19 mouse cellular contexts compared by ENCODE assay signal in the genomic region with DNA sequence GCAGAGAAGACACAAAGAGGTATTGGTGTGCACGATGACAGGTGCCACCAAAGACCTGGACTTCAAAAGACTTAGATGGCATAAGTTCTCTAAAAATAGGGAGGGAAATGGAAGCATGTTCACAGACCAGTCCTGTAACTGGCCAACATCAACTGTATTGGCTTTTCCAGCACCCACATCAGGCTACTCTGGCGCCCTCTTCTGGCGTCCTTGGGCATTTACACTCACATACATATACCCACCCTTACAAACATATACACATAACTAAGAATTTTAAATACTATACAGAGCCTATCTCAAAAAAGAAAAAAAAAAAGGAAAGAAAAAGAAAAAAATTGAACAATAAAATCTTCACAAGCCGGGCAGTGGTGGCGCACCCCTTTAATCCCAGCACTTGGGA.
DNase-seq lines count a peak whose midpoint lies in the region; ATAC-seq and TF ChIP-seq lines count a peak whose summit lies in the region.
"Had no signal": no experiment of that assay in that cellular context is flagged by ENCODE, and none has a peak within 500 bp of the region (broad histone marks: within the 10 kb centered on the region; RNA-seq: fewer than 3 reads in every experiment).

No protein-coding gene starts in this region.

- WGBS in hindbrain, postnatal 0 days: 95% methylated on average over 5 of the region's 5 CpGs
- WGBS in hindbrain, embryonic 10.5 days: 91% methylated on average over 5 of the region's 5 CpGs
- 94% methylated on average over 5 of the region's 5 CpGs for WGBS in midbrain, postnatal 0 days
- WGBS in midbrain, embryonic 10.5 days: 91% methylated on average over 5 of the region's 5 CpGs

- in situ Hi-C loops in Patski (cut with MboI; ENCODE audit: low pct_unique_long_range_greater_than_20kb): no loop called here

- peaks cover 7% of the 10 kb centered on the region for H3K4me1 ChIP-seq in hindbrain, postnatal 0 days (ENCODE audit: insufficient read depth, low read length)
- H3K4me1 ChIP-seq in hindbrain, embryonic 10.5 days (replicated peaks): peaks cover 48% of the 10 kb centered on the region
- H3K4me1 ChIP-seq in midbrain, postnatal 0 days (ENCODE audit: insufficient read depth, low read length): peaks cover 6% of the 10 kb centered on the region; the same call in 1 of the 2 replicates
- peaks cover 49% of the 10 kb centered on the region for H3K4me1 ChIP-seq in midbrain, embryonic 10.5 days

- H3K9me3 ChIP-seq in hindbrain, postnatal 0 days (ENCODE audit: low read length): no peaks in the 10 kb centered on the region
- no peaks in the 10 kb centered on the region for H3K9me3 ChIP-seq in hindbrain, embryonic 10.5 days
- no peaks in the 10 kb centered on the region for H3K9me3 ChIP-seq in midbrain, postnatal 0 days (ENCODE audit: low read length)
- no peaks in the 10 kb centered on the region for H3K9me3 ChIP-seq in midbrain, embryonic 10.5 days (replicated peaks)
- H3K9me3 ChIP-seq: forebrain, embryonic 12.5 days; heart, embryonic 15.5 days had no signal

- no peaks in the 10 kb centered on the region for H3K27me3 ChIP-seq in hindbrain, postnatal 0 days (ENCODE audit: insufficient read depth, low read length)
- H3K27me3 ChIP-seq in hindbrain, embryonic 10.5 days (ENCODE audit: insufficient read depth, poor library complexity, severe bottlenecking): peaks cover 58% of the 10 kb centered on the region
- H3K27me3 ChIP-seq in midbrain, postnatal 0 days (ENCODE audit: insufficient read depth, low read length): no peaks in the 10 kb centered on the region
- peaks cover 61% of the 10 kb centered on the region for H3K27me3 ChIP-seq in midbrain, embryonic 10.5 days (ENCODE audit: low read depth, poor library complexity, severe bottlenecking)
- H3K27me3 ChIP-seq in Patski: peaks cover 30% of the 10 kb centered on the region
- H3K27me3 ChIP-seq in splenic B cell, adult 2 months (ENCODE audit: control insufficient read depth, insufficient read depth, low read length, poor library complexity, severe bottlenecking): peaks cover 4% of the 10 kb centered on the region

- no peak overlapping the region for H3K27ac ChIP-seq in hindbrain, postnatal 0 days
- H3K27ac ChIP-seq in hindbrain, embryonic 10.5 days: no peak overlapping the region
- H3K27ac ChIP-seq in midbrain, postnatal 0 days (ENCODE audit: low read depth, low read length): no peak overlapping the region
- no peak overlapping the region for H3K27ac ChIP-seq in midbrain, embryonic 10.5 days (replicated peaks)
- H3K27ac ChIP-seq: forebrain, embryonic 12.5 days; heart, embryonic 15.5 days had no signal

- POLR2A ChIA-PET in Patski (lab: Charles Lee): no interaction called here

- no peak overlapping the region for H3K9ac ChIP-seq in hindbrain, postnatal 0 days (replicated peaks; ENCODE audit: low read length)
- H3K9ac ChIP-seq in midbrain, postnatal 0 days (replicated peaks; ENCODE audit: low read length, poor library complexity, severe bottlenecking): no peak overlapping the region
- H3K9ac ChIP-seq: forebrain, embryonic 12.5 days; heart, embryonic 15.5 days had no signal

- H3K36me3 ChIP-seq in hindbrain, postnatal 0 days (ENCODE audit: insufficient read depth, low read length): no peaks in the 10 kb centered on the region
- no peaks in the 10 kb centered on the region for H3K36me3 ChIP-seq in hindbrain, embryonic 10.5 days
- H3K36me3 ChIP-seq in midbrain, postnatal 0 days (ENCODE audit: insufficient read depth, low read length): no peaks in the 10 kb centered on the region
- no peaks in the 10 kb centered on the region for H3K36me3 ChIP-seq in midbrain, embryonic 10.5 days
- H3K36me3 ChIP-seq in splenic B cell, adult 2 months (ENCODE audit: control insufficient read depth, insufficient read depth, low read length, poor library complexity, severe bottlenecking): no peaks in the 10 kb centered on the region
- H3K36me3 ChIP-seq: forebrain, embryonic 12.5 days; heart, embryonic 15.5 days had no signal

- CTCF ChIA-PET in Patski (lab: Charles Lee): no interaction called here

- DNase-seq in hindbrain, postnatal 0 days (ENCODE audit: low spot score): no peak
- DNase-seq in hindbrain, embryonic 10.5 days (ENCODE audit: low spot score): no peak
- no peak for DNase-seq in midbrain, postnatal 0 days (ENCODE audit: low spot score)
- DNase-seq in midbrain, embryonic 10.5 days (ENCODE audit: low spot score): no peak
- no peak for DNase-seq in Patski (ENCODE audit: low read depth, low spot score)
- DNase-seq in splenic B cell, adult 2 months (ENCODE audit: low read depth, low spot score): peak; percentile 7
- no peak for DNase-seq in urinary bladder, postnatal 25 days (ENCODE audit: low spot score)
- DNase-seq in gastrocnemius, adult 18-20 months (ENCODE audit: low spot score): no peak
- DNase-seq: adrenal gland, postnatal 10 days; cerebellum, adult 9-11 months; embryo, embryonic 11 days; heart, adult 18-20 months; kidney, adult 11 months; kidney, postnatal 4 days; lung, adult 18-20 months; midbrain, embryonic 14.5 days; right cerebral cortex, postnatal 25 days had no signal

- no peak for ATAC-seq in hindbrain, postnatal 0 days
- no peak for ATAC-seq in midbrain, postnatal 0 days (ENCODE audit: low FRiP score)
- no peak for ATAC-seq in Patski

- peak; percentile 47 for TF ChIP-seq CTCF in hindbrain, postnatal 0 days (IDR thresholded peaks at IDR 0.05; ENCODE audit: low read depth)
- peak; percentile 61 for TF ChIP-seq CTCF in midbrain, postnatal 0 days (IDR thresholded peaks at IDR 0.05)
- peak; percentile 32 for TF ChIP-seq CTCF in Patski (IDR thresholded peaks at IDR 0.05)

- no peak overlapping the region for H3K4me3 ChIP-seq in hindbrain, postnatal 0 days (ENCODE audit: low read length)
- no peak overlapping the region for H3K4me3 ChIP-seq in hindbrain, embryonic 10.5 days
- H3K4me3 ChIP-seq in midbrain, postnatal 0 days (ENCODE audit: low read depth, low read length): no peak overlapping the region
- H3K4me3 ChIP-seq in midbrain, embryonic 10.5 days: no peak overlapping the region
- H3K4me3 ChIP-seq: forebrain, embryonic 12.5 days; heart, embryonic 15.5 days had no signal

- no peak overlapping the region for H3K4me2 ChIP-seq in hindbrain, postnatal 0 days (ENCODE audit: low read depth, low read length)
- no peak overlapping the region for H3K4me2 ChIP-seq in midbrain, postnatal 0 days (ENCODE audit: low read depth, low read length, poor library complexity, severe bottlenecking)
- H3K4me2 ChIP-seq: forebrain, embryonic 12.5 days; heart, embryonic 15.5 days had no signal
